Mouse (Mus musculus): ENCODE measurements around the gene Med8.

Med8 gene

DNA sequence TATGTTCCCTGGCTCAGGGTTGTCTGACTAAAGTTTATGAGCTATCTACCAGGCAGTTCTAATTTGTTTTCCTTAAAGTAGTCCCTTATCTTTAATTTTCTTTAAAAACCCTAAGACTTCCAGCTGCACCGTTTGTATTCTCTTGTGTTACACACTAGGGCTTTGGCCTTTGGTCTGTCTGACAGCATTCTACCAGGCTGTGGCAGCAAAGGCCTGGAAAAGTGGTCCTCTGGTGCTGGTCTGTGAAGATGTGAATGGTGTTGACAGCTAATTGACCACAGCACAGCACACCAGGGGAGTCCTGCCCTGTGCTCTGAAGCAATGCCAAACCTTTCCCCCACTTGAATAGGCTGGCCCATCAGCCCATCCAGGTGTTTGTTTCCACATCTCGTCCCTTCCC, 6.6 kb downstream of the Med8 start:
- no peak for DNase-seq (ENCODE audit: low spot score in 2 of 2)

DNA sequence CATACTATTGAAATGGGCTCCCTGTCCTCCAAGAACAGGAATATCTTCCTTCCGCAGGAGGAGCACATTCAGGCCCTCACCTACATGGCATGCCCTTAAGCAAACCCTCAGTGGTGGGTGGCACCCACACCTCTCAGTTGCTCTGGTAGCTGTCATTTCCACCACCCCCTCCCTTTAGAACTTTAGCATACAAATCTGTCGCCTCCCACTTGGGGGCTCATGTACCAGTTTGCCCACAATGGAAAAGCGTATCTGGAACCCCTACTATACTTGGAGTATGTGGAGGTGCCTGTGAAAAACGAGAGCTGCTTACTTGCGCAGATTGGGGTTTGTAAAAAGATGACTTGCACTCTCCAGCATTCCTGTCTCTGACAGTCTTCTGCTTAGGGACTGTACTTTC, 7.2 kb downstream of the Med8 start:
- DNase-seq (ENCODE audit: low spot score in 2 of 2) = no peak

DNA sequence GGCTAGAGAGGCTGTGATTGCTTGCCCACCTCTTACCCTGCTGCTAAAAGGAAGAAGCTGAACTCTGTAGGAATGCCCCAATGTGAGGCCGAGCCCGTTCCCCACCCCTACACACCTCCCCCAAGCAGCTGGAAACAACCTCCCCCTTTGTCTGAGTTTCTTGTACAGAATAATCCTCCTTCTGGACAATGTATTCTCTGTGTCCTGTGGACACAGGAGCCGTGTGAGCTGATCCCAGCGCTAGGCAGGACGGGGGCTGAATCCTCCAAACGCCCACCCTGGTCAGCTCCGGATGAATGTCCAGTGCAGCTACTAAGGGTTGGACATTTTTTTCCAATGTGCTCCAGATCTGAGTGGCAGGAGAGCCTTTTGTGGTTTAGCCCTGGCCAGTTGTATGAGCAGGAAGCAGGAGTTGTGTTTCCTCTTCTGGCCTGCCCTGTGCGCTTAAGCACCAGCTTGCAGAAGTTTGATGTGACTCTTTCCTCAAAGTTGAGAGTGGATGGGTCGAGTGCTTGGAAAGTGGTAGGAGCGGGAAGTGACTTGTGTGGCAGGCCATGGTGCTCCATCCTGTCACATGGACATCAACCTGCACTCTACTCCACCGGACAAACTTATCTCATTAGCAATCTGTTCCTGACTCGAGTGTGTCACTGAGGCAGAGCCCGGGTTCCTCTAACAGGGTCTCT, 8.1 kb downstream of the Med8 start:
- no peak for DNase-seq (ENCODE audit: low spot score in 2 of 2)

DNA sequence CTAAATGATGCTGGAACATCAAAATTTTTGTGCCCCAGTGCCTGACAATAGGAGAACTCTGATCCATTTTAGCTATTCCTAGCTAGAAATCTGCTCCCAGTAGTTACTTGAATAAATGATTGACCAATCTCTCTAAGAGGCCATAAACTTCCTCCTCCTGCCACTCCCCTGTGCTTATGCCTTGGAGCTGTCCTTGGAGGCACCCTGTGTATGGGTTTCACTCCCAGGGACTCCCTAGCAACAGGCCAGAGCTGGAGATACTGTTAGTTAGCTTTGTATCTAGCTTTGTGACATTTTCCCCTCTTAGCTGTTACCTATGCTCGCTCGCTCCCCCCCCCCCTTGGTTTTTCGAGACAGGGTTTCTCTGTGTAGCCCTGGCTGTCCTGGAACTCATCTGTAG, 12.2 kb downstream of the Med8 start:
- DNase-seq (ENCODE audit: low spot score in 2 of 2) = no peak

DNA sequence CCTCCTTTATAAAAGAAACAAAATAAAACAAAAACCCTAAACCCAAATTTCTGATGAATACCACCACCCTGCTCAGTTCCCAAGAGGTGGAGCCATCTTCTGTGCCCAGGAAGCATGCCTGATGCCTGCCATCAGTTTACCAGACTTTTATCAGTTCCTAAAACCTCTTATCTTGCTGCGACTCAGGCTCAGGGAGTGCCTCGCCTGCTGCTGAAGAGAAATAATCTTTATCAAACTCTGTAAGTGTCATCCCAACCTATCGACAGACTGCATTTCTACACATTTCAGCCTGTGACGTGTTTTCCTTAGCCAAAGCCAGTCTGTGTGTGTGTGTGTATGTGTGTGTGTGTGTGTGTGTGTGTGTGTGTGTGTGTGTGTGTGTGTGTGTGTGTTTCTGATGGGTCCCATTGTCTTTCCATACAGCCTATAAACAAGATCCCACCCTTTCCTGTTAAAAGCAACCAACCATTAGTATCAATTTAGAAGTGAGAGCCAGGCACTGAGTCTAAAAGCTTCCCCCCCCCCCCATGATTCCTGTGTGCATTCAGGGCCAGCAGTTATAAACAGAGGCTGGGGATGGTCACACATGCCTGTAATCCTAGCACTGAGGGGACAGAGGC, 15.5 kb downstream of the Med8 start:
- no peak for DNase-seq (ENCODE audit: low spot score in 2 of 2)

DNA sequence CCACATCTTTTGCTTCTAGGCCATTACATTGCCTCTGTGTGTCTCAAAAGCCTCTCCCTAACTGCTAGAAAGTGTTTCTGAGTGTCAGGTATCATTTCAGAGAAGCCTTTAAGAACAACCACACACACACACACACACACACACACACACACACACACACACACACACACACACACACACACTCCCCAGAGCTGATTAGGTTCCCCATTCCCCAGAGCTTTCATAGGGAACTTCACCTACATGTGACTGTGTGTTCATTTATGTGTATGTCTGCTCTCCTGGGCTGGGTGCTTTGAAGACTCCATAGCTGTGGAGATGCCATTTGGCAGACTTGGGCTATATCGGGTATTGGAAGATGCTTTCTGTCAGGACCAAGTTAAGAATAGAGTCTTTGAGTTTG, 16.2 kb downstream of the Med8 start:
- DNase-seq (ENCODE audit: low spot score in 2 of 2) = no peak

DNA sequence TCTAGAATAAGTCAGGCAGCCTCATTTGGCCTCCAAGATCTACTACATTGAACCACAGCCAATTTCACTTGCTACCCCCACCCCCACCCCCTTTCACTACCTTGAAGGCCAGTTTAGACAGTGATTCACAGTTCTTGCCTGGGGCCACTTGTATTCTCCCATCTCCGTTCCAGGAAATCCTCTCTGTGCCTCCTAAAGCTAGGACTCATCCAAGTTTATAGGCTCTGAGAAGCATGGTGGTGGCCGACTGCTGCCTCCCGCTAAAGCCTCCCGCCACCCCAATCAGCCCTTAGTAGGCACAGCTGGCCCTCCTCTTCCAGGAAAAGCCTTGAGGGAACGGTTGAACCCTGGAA, 18.3 kb downstream of the Med8 start:
- no peak for DNase-seq (ENCODE audit: low spot score in 2 of 2)

DNA sequence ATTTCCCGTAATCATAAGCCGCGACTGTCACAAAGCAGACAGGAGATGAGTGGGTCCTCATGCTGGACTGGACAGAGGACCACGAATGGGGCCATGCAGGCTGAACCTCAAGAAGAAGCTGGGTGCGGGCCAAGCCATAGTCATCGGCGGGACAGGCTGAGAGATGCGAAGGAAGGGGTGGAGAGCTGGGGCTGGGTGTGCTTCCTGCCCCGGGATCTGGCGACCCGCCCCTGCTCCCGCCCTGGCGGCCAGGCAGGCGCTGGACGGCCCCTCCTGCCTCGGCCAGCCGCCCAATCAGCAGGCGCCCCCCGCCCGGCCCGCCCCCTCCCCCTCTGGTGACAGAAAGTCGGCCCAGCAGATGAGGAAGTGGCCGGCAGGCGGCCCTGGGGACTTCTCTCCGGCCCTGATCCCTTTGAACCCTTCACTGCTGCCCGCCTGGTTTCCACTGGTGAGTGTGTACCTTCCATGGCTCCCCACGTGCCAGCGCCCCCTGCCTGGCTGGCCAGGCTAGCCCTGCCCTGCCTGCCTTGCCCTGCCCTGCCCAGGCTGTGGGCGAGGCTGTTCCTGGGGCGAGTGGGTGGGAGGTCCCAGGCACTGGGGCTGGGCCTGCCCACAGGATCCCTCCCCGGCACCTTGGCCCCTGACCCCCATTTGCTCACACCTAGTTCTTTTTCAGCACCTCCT, 18.8 kb downstream of the Med8 start, which contains the start of gene Elovl1:
Gene Elovl1, plus strand, starts transcription at position 326 of the 684 bp plus-strand sequence.
- DNase-seq (ENCODE audit: low spot score in 2 of 2) = peak; percentile 88 to 91

DNA sequence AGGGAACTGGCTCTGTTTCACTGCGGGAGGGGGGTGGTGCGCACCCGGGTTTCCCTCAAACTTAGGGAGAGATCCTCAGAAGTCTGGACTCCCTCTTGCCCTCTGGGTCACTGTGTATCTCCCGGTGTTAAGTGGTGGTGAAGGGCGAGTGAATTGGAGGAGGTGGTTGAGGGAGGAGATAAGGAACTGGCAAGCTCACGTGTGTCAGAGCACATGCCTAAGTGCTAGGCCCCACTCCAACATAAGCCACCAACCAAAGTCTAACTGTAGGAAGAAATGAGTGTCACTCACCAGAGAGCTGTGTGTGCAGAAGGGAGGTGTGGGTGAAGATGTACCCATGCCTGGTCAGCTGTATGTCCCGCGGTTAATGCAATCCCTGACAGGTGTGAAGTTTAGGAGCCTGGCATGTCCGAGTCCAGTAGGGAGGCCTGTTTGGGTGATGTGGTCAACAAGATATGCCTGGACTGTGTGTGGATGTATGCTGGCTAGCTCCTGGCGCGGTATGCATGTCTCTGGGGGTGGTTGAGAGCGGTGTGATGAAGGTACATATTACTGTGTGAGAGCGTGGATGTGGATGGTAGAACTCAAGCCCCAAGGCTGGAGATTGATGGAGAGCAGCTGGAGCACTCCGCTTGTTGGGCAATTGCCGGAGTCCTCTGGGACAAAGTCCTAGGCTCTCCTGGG, 19.5 kb downstream of the Med8 start:
- DNase-seq (ENCODE audit: low spot score in 2 of 2) = peak in 1 of 2 experiments; percentile 37

DNA sequence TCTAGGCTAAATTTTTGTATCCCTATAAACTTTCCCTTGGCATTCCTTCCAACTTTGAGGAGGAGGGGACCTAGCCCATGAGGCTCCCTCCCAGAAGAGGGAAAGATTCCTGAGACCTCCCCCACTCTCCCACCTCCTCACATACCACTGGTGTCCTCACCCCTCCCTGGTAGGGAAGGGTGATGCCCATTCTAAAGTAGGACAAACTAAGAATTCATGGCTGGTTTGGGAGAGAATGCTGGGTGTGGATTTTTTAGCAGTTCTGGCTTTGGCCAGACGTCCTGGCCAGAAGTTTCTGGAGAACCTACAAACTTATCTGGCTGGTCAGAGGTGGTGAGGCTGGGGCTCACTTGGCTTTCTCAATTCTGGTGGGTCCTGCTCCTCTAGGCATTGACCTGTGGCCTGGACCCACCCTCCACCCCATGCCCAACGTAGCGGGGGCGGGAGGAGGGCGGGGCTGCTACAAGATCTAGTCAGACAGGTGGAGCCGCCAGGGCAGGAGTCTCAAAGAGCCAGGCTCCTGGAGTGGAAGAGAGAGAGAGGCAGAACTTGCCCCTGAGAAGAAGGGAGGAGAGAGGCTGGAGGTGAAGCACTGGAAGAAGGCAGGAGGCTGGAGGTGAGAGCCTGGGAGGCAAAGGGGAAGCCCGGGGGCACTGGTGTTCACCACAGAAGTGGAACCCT, 20.2 kb downstream of the Med8 start:
- DNase-seq (ENCODE audit: low spot score in 2 of 2) = peak; percentile 68 to 74

DNA sequence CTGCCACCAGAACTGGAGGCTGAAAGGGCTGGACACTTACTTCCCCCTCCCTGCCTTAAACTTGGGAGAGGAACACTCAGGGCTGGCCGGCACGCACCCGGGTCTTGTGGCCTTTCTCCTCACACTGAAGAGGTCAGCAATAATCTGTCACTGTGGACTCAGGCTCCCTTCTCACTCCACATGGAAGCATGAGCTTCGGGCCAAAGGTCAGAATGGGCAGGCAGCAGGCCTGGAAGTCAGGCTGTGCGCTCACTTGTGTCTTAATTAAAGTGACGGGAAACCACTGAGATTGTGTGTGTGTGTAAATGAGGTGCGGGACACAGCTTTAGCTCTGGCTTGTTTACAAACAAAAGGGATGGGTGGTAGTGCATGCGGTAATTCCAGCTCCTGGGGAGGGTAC, 23.2 kb downstream of the Med8 start:
- no peak for DNase-seq (ENCODE audit: low spot score in 2 of 2)

DNA sequence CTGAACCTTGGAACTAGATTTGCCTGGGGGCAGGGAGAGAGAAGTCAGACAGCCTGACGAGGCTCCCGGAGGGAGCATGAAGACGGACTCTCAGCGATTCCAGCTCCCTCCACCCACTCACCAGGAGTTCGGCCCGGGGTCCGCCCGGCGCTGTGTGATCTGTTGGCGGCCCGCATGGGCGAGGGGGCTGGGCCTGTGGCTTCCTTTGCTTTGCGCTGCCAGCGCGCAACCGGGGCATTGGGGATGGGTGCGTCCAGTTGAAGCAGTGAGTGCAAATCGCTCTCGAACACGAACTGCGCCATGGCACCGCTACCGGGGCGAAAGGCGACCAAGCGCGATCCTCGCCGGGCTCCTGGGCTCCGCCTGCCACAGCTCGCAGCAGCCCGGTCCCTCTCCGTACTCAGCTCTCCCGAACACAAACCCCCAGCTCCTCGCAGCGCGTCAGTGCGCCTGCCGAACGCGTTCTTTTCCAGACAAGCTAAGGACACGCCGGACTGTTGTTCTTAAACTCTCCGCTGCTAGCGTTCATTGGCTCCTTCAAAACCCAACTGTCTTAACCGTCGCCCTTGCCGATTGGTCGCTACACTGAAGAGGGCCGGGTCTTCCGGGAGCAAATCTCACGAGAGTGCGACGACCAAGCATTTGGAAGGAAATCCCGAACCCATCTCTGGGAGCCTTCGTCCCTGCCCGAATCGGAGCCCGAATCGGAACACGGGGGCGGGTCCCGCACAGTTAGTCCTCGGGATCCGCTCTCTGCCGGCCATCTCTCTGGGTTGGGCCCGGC, 27.9 kb downstream of the Med8 start, which contains the start of gene Cdc20:
Gene Cdc20, minus strand, starts transcription at position 533 of the 784 bp plus-strand sequence.
- peak; percentile 82 to 86 for DNase-seq (ENCODE audit: low spot score in 2 of 2)

DNA sequence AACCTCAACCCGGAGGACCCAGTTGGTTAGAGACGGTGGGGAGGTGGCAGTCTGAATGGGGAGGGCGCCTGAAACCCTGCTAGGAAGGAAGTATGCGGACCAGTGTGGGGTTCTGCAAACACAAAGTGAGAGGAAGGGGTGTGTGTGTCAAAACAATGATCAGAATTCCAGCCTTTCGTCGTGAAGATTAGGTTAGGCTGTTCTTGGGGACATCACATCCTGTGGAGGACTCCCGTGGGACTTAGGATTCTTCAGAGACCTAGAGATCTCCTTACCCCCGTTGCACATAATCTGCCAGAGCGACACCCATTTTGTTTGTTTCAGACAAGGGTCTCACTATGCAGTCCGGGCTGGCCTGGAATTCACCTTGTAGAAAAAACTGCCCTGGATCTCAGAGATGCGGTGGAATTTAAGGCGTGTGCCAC, 28.7 kb downstream of the Med8 start:
- DNase-seq (ENCODE audit: low spot score in 2 of 2) = peak in 1 of 2 experiments; percentile 14

DNA sequence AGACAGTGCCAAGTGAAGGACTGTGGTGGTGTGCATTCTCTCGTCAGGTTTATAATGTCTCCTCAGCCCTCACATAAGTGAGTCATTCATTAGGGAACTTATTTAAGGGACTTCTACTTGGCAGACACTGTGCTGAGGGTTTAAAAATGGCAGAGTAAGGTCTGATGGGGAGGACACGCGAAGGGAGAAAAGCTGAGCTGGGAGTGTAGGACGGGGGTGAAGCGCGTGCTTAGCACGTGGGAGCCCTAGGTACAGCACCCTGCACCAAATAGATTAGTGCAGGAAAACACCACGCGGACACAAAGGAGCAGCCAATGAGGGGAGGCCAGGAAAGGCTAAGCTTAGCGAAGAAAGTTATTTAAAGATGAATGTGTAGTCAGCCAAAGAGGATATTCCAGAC, 36.0 kb downstream of the Med8 start:
- no peak for DNase-seq (ENCODE audit: low spot score in 2 of 2)

DNA sequence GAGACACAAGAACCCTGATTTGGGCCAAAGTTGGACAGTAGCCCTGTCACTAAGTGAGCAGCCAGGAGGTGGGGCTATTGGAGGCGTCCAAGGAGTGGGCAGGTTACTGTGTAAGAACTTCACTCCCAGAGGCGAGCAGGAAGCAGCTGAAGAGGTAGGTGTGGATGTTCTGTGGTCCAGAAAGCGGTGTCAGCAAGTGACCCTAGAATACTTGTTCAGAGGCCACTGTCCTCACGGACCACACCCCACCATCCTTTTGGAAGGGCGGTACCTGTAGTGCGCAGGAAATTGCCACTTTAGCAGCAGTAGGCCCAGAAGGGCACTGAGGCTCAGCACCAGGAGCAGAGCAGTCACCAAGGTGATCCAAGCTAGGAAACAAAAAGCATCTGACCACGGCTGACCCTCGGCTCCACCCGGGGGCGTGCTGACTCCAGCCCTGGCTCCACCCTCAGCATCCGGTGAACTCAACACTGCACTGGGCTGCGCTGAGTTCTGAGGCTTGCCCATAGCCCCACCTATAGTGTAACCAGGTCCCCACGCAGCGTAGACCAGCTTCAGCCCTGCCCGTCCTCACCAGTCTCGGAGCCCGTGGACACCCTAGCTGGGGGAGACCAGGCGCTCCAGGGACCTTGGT, 36.8 kb downstream of the Med8 start:
- peak; percentile 21 to 27 for DNase-seq (ENCODE audit: low spot score in 2 of 2)

DNA sequence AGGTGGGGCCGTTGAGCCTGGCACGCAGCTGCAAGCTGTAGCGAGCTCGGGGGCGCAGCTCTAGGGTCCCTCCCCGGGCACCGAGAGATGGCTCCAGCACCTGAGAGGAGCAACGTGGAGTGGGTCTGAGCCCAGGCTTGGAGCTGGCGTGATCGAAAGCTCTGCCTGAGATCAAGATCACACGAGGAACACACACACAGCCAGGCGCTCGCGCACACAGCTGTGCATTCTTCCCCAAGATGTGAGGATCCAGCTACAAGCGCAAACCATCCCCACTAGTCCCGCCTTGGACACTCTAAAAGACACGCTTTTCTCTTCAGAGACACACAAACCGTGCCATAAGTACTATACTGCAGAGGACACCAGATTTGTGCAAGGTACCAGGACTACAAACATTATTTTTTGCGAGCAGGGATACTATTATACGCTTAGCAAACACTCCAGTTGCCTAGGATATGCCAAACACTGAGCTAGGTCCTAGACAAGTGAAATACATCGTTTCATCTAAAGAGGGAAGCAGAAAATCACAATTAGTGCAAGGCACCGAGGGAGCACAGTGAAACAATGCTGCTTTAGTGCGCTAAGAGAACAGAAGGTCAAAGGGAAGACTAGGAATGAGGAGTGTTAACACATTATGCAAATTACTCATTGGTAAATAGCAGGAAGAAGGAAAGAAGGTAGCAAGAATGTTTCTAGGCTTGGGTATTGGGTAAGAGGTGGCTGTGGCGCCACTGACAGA, 37.4 kb downstream of the Med8 start:
- DNase-seq (ENCODE audit: low spot score in 2 of 2) = no peak

DNA sequence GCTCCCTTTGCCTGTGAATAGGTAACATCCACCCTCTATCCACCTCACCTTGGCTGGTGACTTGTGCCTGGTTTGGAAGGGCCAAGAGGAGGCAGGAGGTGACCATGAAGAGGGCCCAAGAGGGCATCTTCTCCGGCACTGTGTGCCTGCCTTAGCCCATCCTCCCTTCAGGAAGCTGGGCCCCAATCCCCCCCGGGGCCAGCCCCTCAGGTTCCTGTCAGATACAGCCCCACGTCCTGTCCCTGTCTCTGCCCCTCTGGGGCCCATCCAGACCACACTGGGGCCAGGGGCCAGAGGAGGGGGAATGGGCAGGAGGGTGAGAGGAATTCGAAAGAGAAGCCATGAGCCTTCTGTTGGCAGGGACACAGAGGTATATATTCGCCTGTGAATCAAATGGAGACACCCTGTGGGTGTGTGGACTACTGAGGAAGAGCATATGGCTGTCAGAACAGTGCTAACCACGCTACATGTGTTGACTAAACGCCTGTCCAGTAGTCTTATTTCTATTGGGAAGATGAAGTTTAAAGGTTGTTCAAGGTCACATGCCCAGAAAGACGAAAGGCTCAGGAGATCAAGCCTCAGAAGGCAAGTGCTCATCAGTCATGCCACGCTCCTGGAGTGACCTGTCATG, 48.3 kb downstream of the Med8 start, which contains the start of gene Mpl:
Gene Mpl, minus strand, starts transcription at position 169 of the 631 bp plus-strand sequence.
- no peak for DNase-seq (ENCODE audit: low spot score in 2 of 2)

DNA sequence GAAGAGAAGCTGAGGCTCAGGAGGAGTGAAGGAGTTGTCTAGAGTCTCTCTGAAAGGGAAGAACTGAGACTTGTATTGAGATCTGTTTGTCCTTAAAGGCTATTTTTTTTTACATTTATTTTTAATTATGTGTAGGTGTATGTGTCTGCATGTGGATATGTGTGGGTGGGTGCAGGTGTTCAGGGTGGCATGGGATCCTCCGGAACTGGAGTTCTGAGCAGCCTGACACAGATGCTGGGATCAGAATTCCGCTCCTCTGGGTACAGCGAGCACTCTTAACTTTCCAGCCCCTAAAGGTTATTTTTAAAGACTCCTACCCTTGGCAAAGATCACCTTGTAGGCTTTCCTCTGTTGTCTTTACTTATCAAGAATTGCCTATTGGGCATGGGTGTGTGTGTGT, 55.8 kb downstream of the Med8 start:
- DNase-seq (ENCODE audit: low spot score in 2 of 2) = no peak

All from urinary bladder, adult 18-20 months (tissue).